Mouse (Mus musculus): ENCODE results near the gene 1520401A03Rik. TPM values are rescaled to one million over a fixed set of nuclear protein-coding genes. Genes with fewer than 3 reads are reported as not detected.

The 1520401A03Rik gene
- polyA plus RNA-seq, 1 experiment from 2014 or later = 0.05 TPM

- Histone ChIP-seq H3K27me3 (peaks cover 64% of the 10 kb centered on the region), H3K27ac (no peak overlapping the region), H3K9ac (peak overlapping the region; percentile 67; the same call in 1 of the 2 replicates), H3K4me3 (replicated peaks) (peak overlapping the region; percentile 63), H3K4me2 (peak overlapping the region; percentile 89), H3K4me1 (replicated peaks) (peaks cover 58% of the 10 kb centered on the region), H3K36me3 (no peaks in the 10 kb centered on the region), H3K9me3 (replicated peaks) (no peaks in the 10 kb centered on the region)
- WGBS (ENCODE audit: insufficient replicate concordance) = 10% methylated on average over 15 of the region's 15 CpGs
- DNase-seq (no peak), ATAC-seq (ENCODE audit: low read depth) (no peak)
Observed at GRCm38 (mm10) chr17:23675564-23676281, 46.9 kb downstream of the 1520401A03Rik start.

- no peak for ATAC-seq (ENCODE audit: low read depth)
- Histone ChIP-seq H3K4me1 (replicated peaks) (peaks cover 58% of the 10 kb centered on the region), H3K27ac (no peak overlapping the region), H3K36me3 (peaks cover 5% of the 10 kb centered on the region), H3K4me3 (replicated peaks) (no peak overlapping the region), H3K9ac (no peak overlapping the region), H3K9me3 (replicated peaks) (no peaks in the 10 kb centered on the region), H3K4me2 (peak overlapping the region; percentile 83), H3K27me3 (peaks cover 58% of the 10 kb centered on the region)
- no peak for DNase-seq
- 34% methylated on average over 5 of the region's 5 CpGs for WGBS (ENCODE audit: insufficient replicate concordance)
Observed at GRCm38 (mm10) chr17:23675127-23675526, 47.5 kb downstream of the 1520401A03Rik start.

GRCm38 (mm10) chr17:23674271-23674952, 48.2 kb downstream of the 1520401A03Rik start:
- no peaks in the 10 kb centered on the region for H3K9me3 ChIP-seq (replicated peaks)
- H3K4me3 ChIP-seq (replicated peaks) = peak overlapping the region; percentile 66
- H3K4me1 ChIP-seq (replicated peaks) = peaks cover 56% of the 10 kb centered on the region
- peaks cover 12% of the 10 kb centered on the region for H3K36me3 ChIP-seq
- H3K27me3 ChIP-seq = peaks cover 51% of the 10 kb centered on the region
- H3K27ac ChIP-seq = 0 out of 2 replicates have a peak overlapping the region, but pooled peaks have one; percentile 39
- H3K4me2 ChIP-seq = peak overlapping the region; percentile 83
- peak overlapping the region; percentile 74 for H3K9ac ChIP-seq
- 31% methylated on average over 9 of the region's 9 CpGs for WGBS (ENCODE audit: insufficient replicate concordance)
- DNase-seq (no peak), ATAC-seq (ENCODE audit: low read depth) (no peak)

- peak within 1 kb of the TSS; percentile 74 for H3K9ac ChIP-seq
- peaks cover 53% of the 10 kb centered on the region for H3K4me1 ChIP-seq (replicated peaks)
- H3K27ac ChIP-seq = peak within 1 kb of the TSS; percentile 54; the same call in 1 of the 2 replicates
- ATAC-seq (ENCODE audit: low read depth) (peak; percentile 95), DNase-seq (peak; percentile 85)
- peak within 1 kb of the TSS; percentile 66 for H3K4me3 ChIP-seq (replicated peaks)
- H3K36me3 ChIP-seq = peaks cover 20% of the 10 kb centered on the region
- WGBS (ENCODE audit: insufficient replicate concordance) = under 1% methylated on average over 45 of the region's 45 CpGs
- H3K4me2 ChIP-seq = peak within 1 kb of the TSS; percentile 83
- peaks cover 42% of the 10 kb centered on the region for H3K27me3 ChIP-seq
- no peaks in the 10 kb centered on the region for H3K9me3 ChIP-seq (replicated peaks)
Observed at GRCm38 (mm10) chr17:23673424-23674073, 49.0 kb downstream of the 1520401A03Rik start, which contains the start of the genes Hcfc1r1 and Thoc6. TSS of gene Hcfc1r1 (plus strand) at chr17:23673596. TSS of gene Thoc6 (minus strand) at chr17:23673882.

- Histone ChIP-seq H3K9ac (peak overlapping the region; percentile 74), H3K4me1 (replicated peaks) (peaks cover 50% of the 10 kb centered on the region), H3K4me3 (replicated peaks) (peak overlapping the region; percentile 66), H3K9me3 (replicated peaks) (no peaks in the 10 kb centered on the region), H3K36me3 (peaks cover 25% of the 10 kb centered on the region), H3K27ac (no peak overlapping the region), H3K27me3 (peaks cover 34% of the 10 kb centered on the region), H3K4me2 (peak overlapping the region; percentile 83)
- ATAC-seq (ENCODE audit: low read depth) = no peak
- WGBS (ENCODE audit: insufficient replicate concordance) = 51% methylated on average over 3 of the region's 3 CpGs
- DNase-seq = no peak
Observed at GRCm38 (mm10) chr17:23672761-23673160, 49.8 kb downstream of the 1520401A03Rik start.

GRCm38 (mm10) chr17:23671519-23671918, 51.1 kb downstream of the 1520401A03Rik start:
- ATAC-seq (ENCODE audit: low read depth) (no peak), DNase-seq (no peak)
- no peak overlapping the region for H3K4me2 ChIP-seq
- WGBS (ENCODE audit: insufficient replicate concordance) = 86% methylated on average over 3 of the region's 3 CpGs
- H3K9ac ChIP-seq = no peak overlapping the region
- H3K36me3 ChIP-seq = peaks cover 34% of the 10 kb centered on the region
- H3K4me3 ChIP-seq (replicated peaks) = no peak overlapping the region
- peaks cover 37% of the 10 kb centered on the region for H3K4me1 ChIP-seq (replicated peaks)
- H3K9me3 ChIP-seq (replicated peaks) = no peaks in the 10 kb centered on the region
- H3K27me3 ChIP-seq = peaks cover 22% of the 10 kb centered on the region
- no peak overlapping the region for H3K27ac ChIP-seq

- no peak for DNase-seq
- 79% methylated on average over 7 of the region's 7 CpGs for WGBS (ENCODE audit: insufficient replicate concordance)
Observed at GRCm38 (mm10) chr17:23670516-23671074, 52.0 kb downstream of the 1520401A03Rik start.

GRCm38 (mm10) chr17:23665511-23665910, 57.1 kb downstream of the 1520401A03Rik start:
- no peaks in the 10 kb centered on the region for H3K9me3 ChIP-seq (replicated peaks)
- DNase-seq = no peak
- H3K27ac ChIP-seq = no peak overlapping the region
- H3K27me3 ChIP-seq = peaks cover 34% of the 10 kb centered on the region
- WGBS (ENCODE audit: insufficient replicate concordance) = 74% methylated on average over 14 of the region's 14 CpGs
- peaks cover 34% of the 10 kb centered on the region for H3K36me3 ChIP-seq
- H3K4me3 ChIP-seq (replicated peaks) = no peak overlapping the region
- ATAC-seq (ENCODE audit: low read depth) = no peak
- no peak overlapping the region for H3K9ac ChIP-seq
- peaks cover 8% of the 10 kb centered on the region for H3K4me1 ChIP-seq (replicated peaks)
- no peak overlapping the region for H3K4me2 ChIP-seq

More at GRCm38 (mm10) chr17:23670516-23671074, 52.0 kb downstream of the 1520401A03Rik start:
- no peak for ATAC-seq (ENCODE audit: low read depth)
- H3K36me3 ChIP-seq = peaks cover 35% of the 10 kb centered on the region
- no peak overlapping the region for H3K27ac ChIP-seq
- no peak overlapping the region for H3K4me2 ChIP-seq
- no peak overlapping the region for H3K4me3 ChIP-seq (replicated peaks)
- peaks cover 28% of the 10 kb centered on the region for H3K4me1 ChIP-seq (replicated peaks)
- no peak overlapping the region for H3K9ac ChIP-seq
- H3K27me3 ChIP-seq = peaks cover 13% of the 10 kb centered on the region
- H3K9me3 ChIP-seq (replicated peaks) = no peaks in the 10 kb centered on the region

GRCm38 (mm10) chr17:23664556-23665021, 58.0 kb downstream of the 1520401A03Rik start:
- Histone ChIP-seq H3K27ac (no peak overlapping the region), H3K4me1 (replicated peaks) (peaks cover 11% of the 10 kb centered on the region), H3K36me3 (peaks cover 25% of the 10 kb centered on the region), H3K27me3 (peaks cover 43% of the 10 kb centered on the region), H3K9me3 (replicated peaks) (no peaks in the 10 kb centered on the region), H3K4me2 (no peak overlapping the region), H3K4me3 (replicated peaks) (no peak overlapping the region), H3K9ac (no peak overlapping the region)
- 20% methylated on average over 5 of the region's 5 CpGs for WGBS (ENCODE audit: insufficient replicate concordance)
- ATAC-seq (ENCODE audit: low read depth) (no peak), DNase-seq (no peak)

- H3K36me3 ChIP-seq = 0 out of 2 replicates have a peak, but pooled peaks cover 1% of the 10 kb centered on the region
- peaks cover 11% of the 10 kb centered on the region for H3K4me1 ChIP-seq (replicated peaks)
- no peak overlapping the region for H3K4me3 ChIP-seq (replicated peaks)
- H3K27ac ChIP-seq = no peak overlapping the region
- H3K9me3 ChIP-seq (replicated peaks) = no peaks in the 10 kb centered on the region
- ATAC-seq (ENCODE audit: low read depth) (no peak), DNase-seq (no peak)
- no peak overlapping the region for H3K4me2 ChIP-seq
- no peak overlapping the region for H3K9ac ChIP-seq
- WGBS (ENCODE audit: insufficient replicate concordance) = 3% methylated on average over 9 of the region's 9 CpGs
- peaks cover 52% of the 10 kb centered on the region for H3K27me3 ChIP-seq
Observed at GRCm38 (mm10) chr17:23661526-23661925, 61.1 kb downstream of the 1520401A03Rik start.

- Histone ChIP-seq H3K4me3 (replicated peaks) (peak overlapping the region; percentile 23; the same call in 1 of the 2 replicates), H3K27ac (no peak overlapping the region), H3K27me3 (peaks cover 52% of the 10 kb centered on the region), H3K36me3 (no peaks in the 10 kb centered on the region), H3K9ac (no peak overlapping the region), H3K9me3 (replicated peaks) (no peaks in the 10 kb centered on the region), H3K4me1 (replicated peaks) (peaks cover 11% of the 10 kb centered on the region), H3K4me2 (peak overlapping the region; percentile 37)
- ATAC-seq (ENCODE audit: low read depth) (no peak), DNase-seq (no peak)
- 2% methylated on average over 14 of the region's 14 CpGs for WGBS (ENCODE audit: insufficient replicate concordance)
Observed at GRCm38 (mm10) chr17:23660876-23661200, 61.7 kb downstream of the 1520401A03Rik start.

All from liver, embryonic 13.5 days (tissue).